Mouse (Mus musculus): Measurements from ENCODE around the gene Cnp. TPM values are rescaled to one million over a fixed set of nuclear protein-coding genes. Genes with fewer than 3 reads are reported as not detected.
"Not testable (repeated sequence)": the region's sequence is repeated elsewhere in the genome, so short reads cannot be mapped to it uniquely, and the experiment has no call there.

Gene Cnp
- 100 to 1,000 TPM; 171 to 195 TPM for total RNA-seq (2021)
- long read RNA-seq, transcript Cnp-201 (4 exons, 2,357 nt), result major isoform, 331 of 475 reads
- long read RNA-seq, transcript Cnp-204 (3 exons, 2,904 nt), result minor isoform, 134 of 475 reads
- long read RNA-seq, partial matches to known transcripts, result 5 of 475 reads
- long read RNA-seq, other reads (novel, unspliced or antisense), result 5 of 475 reads

DNA sequence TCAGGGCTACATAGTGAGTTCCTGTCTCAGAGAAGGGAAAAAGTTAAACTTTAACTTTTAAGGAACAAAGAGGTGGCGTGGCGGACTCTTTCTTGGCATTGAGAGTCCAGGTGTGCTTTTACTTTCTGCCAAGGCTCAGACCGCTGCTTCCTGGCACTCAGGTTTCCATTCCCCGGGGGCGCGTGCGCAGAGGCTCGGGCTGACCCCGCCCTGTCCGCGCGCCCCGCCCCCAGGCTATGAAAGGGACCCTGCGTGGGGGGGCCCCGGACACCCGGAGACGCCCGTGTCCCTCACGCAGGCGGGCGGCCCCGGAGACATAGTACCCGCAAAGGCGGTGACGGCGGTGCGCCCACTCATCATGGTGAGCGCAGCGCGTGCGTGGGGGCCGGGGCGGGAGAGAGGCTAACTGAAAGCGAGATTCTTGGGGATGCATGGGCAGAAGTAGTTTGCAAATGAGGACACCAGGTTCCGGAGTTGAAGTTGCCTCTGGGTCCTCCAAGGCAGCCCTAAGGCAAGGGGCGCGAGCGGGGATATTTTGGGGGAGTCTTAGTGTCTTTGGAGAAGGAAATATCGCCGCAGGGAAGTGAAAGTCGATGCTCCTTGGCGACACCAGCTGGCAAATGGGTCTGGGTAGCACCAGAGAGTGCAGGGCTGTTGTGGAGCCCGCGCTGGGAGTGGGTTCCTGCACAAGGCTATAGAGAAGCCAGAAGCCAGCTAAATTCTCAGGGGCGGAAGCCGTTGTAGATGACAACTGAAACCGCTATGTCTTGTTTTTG lies at the start of gene Cnp:
TSS of gene Cnp (plus strand) at position 197 of the 776 bp plus-strand sequence.
- peak; percentile 39 to 69 for DNase-seq (ENCODE audit: low spot score in 2 of 2)

DNA sequence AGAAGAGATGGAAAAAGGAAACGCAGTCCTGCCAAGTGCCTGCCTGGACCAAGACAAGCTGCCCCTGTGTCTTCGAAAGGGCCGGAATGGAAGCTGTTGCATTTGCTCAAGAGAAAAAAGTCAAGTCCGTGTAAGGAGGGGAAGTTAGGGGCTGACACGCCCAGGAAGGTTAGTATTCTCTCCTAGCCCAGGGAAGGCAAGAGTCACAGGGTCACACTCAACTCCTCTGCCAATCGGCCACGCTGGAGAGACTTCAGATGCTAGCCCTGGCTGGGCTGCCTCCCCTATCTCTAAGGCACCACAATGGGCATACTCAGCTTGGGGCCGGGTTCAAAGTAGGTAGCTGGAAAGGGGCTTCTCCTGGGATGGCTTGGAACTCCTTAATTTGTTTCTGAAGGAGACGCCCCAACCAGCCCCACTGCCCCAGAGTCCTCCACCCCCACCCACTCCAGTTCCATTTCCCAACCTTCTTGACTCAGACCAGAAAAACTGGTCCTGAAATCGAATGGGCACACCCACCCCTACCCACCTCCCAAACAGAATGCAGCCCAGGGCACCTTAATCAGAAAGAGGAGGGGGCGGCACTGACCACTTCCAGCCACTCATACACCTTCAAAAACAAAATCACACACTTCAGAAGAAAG lies 49.6 kb upstream of the Cnp start:
- DNase-seq (ENCODE audit: low spot score in 2 of 2), result no peak

DNA sequence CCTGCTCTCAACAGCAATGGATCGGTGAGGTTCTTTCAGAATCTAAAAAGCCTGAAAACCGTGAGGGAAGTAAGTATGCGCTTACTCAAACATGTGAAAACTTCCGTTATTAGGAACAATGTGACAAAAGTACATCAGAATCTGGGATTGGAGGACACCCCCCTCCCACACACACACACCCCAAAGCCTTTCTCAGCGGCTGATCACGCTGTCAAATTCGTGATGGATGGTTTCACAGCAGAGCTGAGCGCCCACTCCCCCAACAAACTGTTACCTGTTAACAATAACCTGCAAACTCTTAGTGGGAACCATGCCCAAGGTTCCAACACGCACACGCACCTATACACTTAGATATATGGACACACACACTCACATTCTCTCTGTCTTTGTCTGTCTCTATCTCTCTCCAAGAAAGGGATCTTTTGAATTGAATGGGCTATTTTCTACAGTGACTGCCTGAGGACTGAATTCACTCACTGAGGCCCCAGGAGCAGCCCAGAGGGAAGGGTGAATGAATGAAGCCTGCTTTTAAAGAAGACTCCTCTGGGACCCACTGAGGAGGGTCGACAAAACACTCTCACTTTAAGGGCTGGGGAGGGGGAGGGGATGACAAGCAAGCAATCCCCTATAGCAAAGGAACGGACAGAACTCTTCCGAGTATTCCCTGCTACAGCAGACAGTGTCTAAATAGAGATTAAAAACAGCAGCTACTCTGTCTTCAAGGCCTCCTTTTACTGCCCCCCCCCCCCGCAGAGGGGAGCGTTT lies 48.5 kb upstream of the Cnp start:
- no peak for DNase-seq (ENCODE audit: low spot score in 2 of 2)

DNA sequence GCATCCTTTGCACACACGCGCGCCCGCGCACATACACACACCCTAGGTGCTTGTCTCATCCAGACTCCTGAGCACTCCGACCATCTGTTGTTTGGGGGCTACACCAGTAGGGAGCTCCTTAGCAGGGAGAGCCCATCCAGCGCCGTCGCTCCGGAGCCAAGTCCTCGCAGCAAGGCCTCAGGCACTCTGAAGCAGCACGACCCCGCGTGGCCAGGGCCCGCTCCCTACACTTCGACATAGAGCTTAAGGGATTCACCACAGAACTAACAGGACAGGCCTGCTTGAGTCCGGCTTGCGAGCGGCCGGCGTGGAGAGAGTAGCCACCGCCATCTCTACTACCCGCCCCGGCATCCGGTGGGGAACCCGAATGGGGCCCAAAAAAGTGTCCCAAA lies 47.6 kb upstream of the Cnp start:
- DNase-seq (ENCODE audit: low spot score in 2 of 2), result peak; percentile 28 to 59

DNA sequence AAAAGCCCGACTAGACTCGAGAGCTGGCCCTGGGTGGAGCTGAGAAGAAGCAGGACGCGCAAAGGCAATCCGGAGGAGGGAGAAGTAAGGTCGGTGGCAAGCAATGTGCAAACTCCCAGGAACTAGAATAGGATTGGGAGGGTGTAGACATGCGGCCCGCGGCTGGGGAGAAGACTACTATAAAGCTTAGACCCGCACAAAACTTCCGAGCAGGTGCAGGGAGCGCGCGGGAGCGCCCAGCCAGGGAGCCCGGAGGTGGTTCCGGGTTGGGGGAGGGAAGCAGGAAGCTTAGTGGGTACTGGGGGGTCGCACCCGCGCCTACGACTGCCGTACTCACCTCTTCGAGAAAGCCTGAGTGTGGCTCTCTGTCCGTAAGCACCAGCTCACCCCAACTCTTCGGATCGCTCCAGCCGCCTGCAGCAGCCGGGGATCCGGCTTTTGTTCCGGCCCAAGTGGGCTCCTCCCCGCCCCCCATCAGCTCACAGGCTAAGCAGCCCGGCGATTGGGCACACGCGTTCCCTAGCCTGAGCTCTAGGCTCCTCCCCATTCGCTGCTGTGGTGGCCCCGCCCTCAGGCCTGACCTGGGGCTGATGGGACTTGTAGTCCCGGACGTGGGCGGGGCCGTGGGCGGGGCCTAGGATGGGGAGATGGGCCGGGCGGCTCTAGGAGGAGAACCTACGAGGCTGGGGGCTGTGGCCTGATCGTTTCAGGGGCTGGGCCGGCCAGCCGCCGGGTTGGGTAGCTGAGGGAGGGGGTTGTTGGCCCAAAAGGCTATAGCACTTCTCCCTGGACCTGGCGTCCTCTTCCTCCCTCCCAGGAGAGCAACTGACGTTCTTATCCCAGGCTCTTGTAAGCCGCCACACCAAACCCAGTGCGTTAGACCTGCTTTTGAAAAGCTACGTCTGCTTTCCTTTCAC lies 47.0 kb upstream of the Cnp start, which contains the start of gene Acly:
TSS of gene Acly (minus strand) at position 543 of the 917 bp plus-strand sequence.
- DNase-seq (ENCODE audit: low spot score in 2 of 2), result peak; percentile 98

DNA sequence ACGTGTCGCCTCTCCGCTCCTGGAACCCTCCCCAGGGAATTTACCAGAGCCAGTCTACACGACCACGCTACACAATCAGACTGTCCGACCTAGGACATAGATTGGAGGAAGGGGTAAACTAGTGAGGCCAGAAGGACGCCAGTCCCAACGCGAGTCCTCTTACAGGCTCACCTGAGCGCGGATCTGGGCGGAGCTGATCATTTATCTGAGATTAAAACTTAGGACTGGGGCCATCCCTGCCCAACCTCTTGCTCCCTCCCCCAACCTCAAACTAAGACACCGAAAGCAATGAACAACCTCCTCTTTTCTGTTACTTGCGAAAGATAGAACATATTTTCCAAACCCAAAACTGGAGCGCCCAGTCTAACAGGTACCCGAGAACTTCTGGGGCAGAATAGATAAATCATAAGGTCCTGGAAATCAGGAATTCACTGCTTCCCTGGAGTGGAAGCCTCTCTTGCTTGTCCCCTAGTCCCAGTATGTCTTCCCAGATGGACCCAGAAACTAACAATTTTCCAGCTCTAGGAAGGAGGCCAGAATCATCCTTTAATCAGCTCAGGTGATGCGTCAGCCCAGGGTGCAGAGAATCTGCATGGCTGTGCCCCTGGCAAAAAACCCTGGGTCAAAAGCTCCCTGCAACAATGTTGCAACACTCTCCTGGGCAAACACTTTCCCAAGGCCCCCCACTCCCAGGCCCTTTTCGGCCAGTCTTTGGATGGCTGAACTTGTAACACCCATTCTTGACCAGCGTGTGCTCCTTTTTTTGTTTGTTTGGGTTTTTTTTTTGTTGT lies 46.1 kb upstream of the Cnp start:
- DNase-seq (ENCODE audit: low spot score in 2 of 2), result no peak

DNA sequence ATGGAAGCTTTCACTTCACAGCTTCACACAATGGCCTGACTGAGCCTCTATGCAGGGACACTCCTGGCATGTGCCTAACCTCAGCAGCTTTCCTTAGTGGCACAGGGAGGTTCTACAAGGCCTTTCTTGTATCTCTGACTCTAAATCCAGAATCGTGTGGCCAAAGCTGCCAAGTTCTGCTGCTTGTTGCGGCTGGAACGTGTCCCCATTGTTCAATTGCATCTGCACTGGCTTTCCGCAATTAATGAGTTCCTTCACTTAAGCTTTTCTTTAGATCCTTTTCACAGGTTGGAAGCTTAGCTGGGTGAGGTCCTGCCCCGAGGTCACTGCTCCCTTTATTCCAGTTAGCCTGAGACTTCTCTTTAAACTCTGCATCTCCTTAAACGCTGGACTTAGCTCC lies 40.8 kb upstream of the Cnp start:
- no peak for DNase-seq (ENCODE audit: low spot score in 2 of 2)

DNA sequence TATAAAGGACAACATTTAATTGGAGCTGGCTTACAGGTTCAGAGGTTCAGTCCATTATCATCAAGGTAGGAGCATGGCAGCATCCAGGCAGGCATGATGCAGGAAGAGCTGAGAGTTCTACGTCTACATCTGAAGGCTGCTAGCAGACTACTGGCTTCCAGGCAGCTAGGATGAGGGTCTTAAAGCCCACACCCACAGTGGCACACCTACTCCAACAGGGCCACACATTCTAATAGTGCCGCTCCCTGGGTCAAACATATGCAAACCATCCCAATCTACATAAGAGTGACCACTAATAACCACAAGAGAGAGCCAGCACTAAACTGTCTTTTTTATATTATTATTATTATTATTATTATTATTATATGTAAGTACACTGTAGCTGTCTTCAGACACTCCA lies 40.3 kb upstream of the Cnp start:
- not testable (repeated sequence) for DNase-seq (ENCODE audit: low spot score in 2 of 2)

DNA sequence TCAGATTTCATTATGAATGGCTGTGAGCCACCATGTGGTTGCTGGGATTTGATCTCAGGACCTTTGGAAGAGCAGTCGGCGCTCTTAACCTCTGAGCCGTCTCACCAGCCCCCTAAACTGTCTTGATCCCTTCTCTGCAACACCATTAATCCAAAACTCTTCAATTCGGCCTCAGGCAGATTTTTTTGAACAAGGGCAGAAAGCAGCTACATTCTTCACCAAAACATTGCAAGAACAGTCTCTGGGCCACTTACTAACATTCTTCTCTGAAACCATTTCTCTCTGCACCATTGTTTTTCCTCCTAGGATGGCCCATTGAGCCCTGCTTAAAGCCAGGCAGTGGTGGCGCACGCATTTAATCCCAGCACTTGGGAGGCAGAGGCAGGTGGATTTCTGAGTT lies 39.9 kb upstream of the Cnp start:
- DNase-seq (ENCODE audit: low spot score in 2 of 2), result not testable (repeated sequence)

DNA sequence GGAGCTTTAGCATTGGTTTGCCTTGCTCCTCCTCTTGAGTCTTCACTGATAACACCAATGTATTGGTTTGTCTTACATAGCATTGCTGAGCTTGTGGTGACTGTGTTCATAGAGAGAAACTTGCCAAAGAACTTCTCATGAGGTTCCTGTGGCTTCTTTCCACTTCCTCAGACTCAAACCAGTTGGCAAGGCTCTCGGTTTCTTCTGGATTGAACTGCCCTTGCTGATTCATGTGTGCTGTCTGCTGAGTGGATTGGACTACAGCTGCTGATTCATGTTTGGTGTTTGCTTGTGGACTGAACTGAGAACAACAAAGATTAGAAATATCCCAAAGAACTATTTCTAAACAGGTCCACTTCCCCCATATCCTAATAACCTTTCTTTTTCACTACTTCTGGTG lies 38.7 kb upstream of the Cnp start:
- DNase-seq (ENCODE audit: low spot score in 2 of 2), result no peak

DNA sequence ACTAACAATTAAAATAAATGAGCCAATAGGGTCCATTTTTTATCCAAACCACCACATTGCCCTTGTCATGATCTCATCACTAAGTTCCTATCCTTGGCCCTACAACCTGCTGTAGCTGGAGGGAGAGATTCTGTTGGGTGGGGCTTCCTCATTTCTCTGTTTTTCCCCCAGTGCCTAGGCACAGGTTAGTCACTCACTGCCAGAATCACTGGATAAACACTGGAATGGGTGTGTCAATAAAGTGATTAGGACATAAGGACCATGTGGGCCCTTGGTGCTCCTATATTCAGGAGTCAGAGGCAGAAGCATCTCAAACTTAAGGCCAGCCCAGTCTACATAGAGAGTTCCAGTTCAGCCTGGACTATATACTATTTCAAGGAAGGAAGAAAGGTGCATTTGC lies 38.2 kb upstream of the Cnp start:
- DNase-seq (ENCODE audit: low spot score in 2 of 2), result no peak

DNA sequence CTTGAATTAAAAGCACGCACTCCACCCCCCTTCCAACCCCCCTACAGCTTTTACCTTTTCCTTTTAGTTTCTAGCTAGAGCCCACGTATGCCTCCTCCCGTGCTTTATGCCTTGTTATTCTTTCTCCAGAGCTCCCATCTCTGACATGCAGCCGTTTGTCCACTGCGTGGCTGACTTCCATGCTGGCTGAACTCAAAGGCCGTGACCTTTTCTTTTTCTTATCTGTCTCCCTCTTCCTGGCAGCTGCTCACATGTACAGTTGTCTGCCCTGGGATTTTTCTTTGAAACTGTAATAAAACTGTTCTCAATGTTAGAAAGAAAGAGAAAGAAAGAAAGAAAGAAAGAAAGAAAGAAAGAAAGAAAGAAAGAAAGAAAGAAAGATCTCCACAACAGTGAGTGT lies 33.7 kb upstream of the Cnp start:
- no peak for DNase-seq (ENCODE audit: low spot score in 2 of 2)

DNA sequence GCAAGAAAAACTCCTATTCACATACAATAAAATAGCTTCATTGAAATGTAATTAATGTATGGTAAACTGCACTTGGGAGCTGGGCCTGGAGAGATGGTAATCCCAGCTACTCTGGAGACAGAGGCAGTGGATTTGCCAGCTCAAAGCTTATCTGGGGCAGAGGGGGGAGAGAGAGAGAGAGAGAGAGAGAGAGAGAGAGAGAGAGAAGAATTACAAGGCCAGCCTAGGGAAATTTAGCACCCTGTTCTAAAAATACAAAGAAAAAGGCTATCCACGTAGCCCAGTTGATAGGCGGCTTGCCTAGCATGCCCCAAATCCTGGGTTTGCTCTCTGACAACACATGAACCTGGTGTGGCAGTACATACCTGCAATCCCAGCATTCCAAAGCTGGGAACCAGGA lies 33.1 kb upstream of the Cnp start:
- no peak for DNase-seq (ENCODE audit: low spot score in 2 of 2)

DNA sequence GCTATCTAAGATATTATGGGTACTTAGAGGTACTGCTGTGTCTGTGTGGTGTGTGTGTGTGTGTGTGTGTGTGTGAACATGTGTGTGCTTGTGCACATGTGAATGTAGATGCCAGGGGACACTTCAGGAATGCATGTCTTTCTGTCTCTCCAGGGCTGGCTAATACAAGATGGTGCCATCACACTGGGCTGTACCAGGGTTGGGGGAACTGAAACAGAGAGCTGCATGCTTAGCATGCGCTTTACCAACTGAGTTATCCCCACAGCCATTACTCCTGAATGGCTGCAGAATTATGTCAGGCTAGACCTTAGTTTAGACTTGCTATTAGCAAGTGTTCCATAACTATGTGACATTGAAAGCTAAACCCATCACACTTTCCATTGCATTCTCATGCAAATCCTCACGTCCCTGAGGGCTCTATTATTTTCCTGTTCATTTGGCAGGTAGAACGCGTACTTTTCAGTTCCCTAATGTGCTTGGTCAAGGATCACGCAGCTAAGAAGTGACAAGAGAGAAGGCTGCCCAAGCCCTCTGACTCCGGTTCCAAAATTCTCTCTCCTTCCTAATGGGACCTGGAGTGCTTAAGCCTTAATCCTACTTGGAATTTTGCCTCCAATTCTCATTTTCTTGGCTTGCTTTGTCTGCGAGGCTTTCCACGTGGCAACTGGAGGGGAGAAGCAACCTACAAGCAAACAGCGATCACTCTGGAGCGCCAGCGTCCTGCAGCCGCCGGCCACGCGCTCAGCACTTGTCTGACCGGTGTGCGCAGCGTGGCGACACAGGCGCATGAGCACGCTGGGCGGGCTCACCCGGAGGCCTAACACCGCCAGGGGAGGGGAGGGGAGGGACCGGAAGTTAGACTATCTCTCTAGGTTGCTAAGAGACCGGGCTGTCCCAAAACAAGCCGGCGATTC lies 29.6 kb upstream of the Cnp start, which contains the start of gene Ttc25:
TSS of gene Ttc25 (plus strand) at position 776 of the 914 bp plus-strand sequence.
- peak; percentile 61 to 81 for DNase-seq (ENCODE audit: low spot score in 2 of 2)

DNA sequence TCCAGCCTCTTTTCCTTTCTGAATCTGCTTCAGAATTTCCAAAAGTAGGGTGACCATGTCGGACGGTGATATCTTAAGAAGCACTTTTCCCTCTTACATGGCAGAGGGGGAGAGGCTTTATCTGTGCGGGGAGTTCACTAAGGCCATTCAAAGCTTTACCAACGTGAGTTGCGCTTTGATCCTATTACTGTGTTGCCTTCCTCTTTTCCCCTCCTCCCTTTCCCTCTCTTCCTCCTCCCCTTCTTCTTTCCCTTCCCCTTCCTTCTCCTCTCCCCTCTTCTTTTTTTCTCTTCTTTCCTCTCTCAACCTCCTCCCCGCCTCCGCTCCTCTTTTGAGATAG lies 29.0 kb upstream of the Cnp start:
- no peak for DNase-seq (ENCODE audit: low spot score in 2 of 2)

DNA sequence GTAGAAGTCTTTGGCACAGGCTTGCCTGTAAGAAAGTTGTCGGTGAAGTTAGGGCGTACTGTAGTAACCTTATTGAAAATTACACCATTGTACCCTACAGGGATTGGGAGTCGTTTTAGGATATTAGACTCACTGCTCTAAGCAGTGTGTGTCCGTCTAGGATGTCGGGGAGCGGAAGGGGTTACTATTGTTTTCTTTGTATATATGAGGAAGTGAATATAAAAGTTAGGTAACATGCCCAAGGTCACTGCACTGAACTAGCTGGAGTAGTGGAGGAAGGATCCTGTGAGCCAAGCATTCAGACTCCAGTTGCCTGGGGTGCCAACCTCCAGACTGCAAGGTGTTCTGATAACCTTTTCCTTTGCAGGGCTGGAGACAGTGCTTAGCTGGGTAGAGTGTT lies 27.7 kb upstream of the Cnp start:
- DNase-seq (ENCODE audit: low spot score in 2 of 2), result no peak

DNA sequence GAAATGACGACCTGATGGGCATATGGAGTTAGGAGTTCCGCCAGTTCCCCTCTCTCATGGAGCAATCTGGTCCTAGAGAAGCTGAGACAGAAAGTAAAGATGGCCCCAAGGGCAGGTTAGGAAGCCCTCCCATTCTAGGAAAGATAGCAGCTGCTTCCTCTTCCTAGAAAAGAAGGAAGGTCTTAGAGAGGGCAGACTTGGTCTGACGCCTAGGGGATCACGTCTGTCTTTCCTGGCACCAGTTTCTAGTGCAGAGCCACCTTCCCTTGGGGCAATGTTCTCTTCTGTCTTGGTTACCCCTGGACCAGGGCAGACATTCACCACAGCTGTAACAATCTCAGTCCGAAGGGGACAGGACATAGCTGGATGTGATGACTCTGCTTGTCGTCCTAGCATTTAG lies 26.6 kb upstream of the Cnp start:
- DNase-seq (ENCODE audit: low spot score in 2 of 2), result no peak

DNA sequence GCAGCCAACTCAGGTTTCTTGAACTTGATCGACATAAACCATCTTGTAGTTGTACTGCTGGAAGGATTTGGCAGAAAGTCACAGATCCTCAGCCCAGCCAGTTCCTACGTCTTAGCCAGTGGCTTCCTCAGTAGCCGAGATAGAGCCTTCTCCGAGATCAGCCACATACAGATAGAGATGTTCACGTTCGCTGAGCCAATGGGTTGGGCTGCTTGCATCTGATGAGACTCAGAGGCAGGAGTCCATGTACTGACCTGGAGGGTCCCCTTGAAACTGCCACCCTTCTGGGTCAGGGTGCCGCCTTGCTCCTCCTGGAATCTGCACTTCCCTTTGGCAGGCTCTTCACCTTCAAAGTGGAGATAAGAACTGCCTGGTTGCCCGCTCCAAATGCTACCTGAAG lies 25.2 kb upstream of the Cnp start:
- DNase-seq (ENCODE audit: low spot score in 2 of 2), result no peak

DNA sequence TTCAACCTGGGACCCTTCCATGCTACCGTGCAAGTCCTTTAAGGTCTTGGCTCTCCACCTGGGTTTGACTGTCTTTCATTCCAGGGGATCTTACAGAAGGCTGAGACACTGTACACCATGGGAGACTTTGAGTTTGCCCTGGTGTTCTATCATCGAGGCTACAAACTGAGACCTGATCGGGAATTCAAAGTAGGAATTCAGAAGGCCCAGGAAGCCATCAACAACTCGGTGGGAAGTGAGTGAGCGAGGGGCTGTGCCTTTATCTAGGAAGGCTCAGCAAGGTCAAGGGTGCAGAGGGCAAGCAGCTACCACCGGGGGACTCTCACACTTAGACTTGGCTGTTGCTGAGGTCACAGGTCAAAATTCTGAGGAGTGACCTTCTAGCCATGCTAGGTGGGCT lies 24.6 kb upstream of the Cnp start:
- DNase-seq (ENCODE audit: low spot score in 2 of 2), result no peak
